Mouse (Mus musculus) retina, embryonic 14.5 days (tissue): ENCODE measurements around the gene Vstm2a.
A peak's percentile ranks its signal among the peaks of the same experiment; 100 is the strongest.

ENCODE experiments used
- DNase-seq: peaks from one replicate; pipeline ENCODE4 v3.0.0-alpha.2; 2015; ENCODE audit warnings: low spot score

The Vstm2a gene

DNA sequence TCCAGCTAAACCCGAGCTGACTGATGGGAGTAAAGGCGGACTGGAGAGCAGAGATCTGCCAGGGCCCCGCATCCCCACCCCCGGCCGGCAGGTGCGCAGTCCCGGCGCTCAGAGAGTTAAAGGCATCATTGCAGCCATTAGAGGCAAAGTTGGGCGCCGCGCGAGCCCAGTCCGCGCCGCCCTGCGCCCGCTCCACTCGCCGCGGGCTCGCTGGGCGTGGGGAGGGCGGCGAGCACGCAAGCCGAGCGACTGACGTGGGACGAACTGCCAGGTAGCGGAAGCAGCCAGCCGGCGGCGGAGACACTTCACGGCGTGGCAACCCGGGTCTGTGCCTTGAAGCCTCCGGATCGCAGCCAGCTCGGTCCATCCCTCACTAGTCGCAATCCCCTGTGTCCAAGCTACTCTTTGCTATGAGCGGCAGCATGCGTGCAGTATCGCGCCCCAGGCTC is at the start of gene Vstm2a:
Gene Vstm2a (plus strand): TSS at position 252 of the 449 bp plus-strand sequence.
- peak; percentile 71 for DNase-seq

GRCm38 (mm10) chr11:16257011-16257410 is 513 bp upstream of the Vstm2a start:
- DNase-seq: no peak

- peak; percentile 14 for DNase-seq
Measured at GRCm38 (mm10) chr11:16258300-16258699, 776 bp downstream of the Vstm2a start.

DNA sequence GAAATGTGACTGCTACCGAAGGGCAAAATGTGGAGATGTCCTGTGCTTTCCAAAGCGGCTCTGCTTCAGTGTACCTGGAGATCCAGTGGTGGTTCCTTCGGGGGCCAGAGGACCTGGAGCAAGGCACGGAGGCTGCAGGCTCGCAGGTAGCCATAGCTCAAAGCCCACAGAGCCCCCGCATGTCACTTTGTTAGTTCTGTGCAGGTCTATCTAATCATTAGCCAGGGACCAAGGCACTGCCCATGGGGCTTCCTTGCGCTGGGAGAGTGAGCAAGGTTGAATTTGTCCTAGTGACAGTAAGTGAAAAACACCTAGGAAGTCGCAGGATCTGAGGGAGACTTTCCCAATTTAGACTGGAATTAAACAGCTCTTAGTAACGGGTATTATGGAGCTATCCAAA is 2.4 kb downstream of the Vstm2a start:
- DNase-seq: peak; percentile 2

- DNase-seq: peak; percentile 91
Measured at GRCm38 (mm10) chr11:16260764-16261578, 3.4 kb downstream of the Vstm2a start.

GRCm38 (mm10) chr11:16268396-16268795 is 10.9 kb downstream of the Vstm2a start:
- no peak for DNase-seq

GRCm38 (mm10) chr11:16290381-16290780 is 32.9 kb downstream of the Vstm2a start:
- DNase-seq: no peak

- no peak for DNase-seq
Measured at GRCm38 (mm10) chr11:16292960-16293359, 35.4 kb downstream of the Vstm2a start.

DNA sequence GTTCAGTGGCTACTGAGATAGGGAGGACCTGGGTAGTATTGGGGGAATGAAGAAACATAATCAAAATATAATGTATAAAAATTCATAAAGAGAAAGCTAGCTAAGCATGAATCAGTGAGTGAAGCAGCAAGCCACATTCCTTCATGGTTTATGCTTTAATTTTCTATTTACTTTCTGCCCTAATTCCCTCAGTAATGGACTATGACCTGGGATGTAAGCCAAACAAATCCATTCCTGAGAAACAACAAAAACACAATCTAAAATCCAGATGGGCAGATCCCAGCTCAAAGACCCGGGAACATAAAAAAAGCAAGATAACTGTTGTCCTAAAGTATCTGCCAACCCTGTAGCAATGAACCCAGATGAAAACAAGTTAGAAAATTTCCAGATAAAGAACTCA is 39.0 kb downstream of the Vstm2a start:
- DNase-seq: no peak

- no peak for DNase-seq
Measured at GRCm38 (mm10) chr11:16299492-16299891, 42.0 kb downstream of the Vstm2a start.

- DNase-seq: no peak
Measured at GRCm38 (mm10) chr11:16299960-16300359, 42.4 kb downstream of the Vstm2a start.

DNA sequence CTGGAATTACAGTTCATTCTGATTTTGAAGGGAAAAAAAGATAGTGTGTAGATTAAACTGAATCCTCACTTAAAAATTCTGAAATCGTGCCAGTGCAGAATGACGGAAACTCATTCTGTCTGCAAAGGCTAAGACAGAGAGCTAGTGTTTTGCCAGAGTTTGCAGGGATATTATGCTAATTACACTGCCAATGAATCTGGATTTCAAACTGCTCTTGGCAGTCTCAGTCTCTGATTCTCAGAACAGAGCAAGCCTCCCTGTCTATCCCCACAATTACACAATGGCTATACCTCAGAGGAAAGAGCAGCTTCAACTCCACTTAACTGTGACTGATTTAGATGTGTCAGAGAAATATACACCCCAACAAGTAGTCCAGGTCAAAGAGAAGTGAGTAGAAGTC is 43.2 kb downstream of the Vstm2a start:
- DNase-seq: no peak

DNA sequence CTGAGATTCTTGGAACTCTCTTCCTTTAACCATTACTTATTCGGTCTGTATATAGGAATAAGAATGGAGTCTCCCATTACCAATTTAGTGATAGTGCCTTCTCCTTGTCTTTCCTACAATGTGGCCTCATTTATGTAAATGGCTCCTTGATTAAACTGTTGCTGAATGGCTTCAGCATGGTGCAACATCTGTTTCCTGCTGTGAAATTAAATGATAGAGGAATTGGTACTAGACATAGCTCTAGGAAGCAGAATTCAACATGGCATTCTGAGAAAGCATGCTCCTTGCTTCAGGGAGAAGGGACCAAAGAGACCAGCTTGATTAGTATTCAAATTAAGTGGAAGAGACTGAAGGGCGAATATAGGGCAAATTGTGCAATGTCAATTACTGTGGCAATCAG is 57.6 kb downstream of the Vstm2a start:
- DNase-seq: no peak

GRCm38 (mm10) chr11:16345179-16345578 is 87.7 kb downstream of the Vstm2a start:
- DNase-seq: no peak

DNA sequence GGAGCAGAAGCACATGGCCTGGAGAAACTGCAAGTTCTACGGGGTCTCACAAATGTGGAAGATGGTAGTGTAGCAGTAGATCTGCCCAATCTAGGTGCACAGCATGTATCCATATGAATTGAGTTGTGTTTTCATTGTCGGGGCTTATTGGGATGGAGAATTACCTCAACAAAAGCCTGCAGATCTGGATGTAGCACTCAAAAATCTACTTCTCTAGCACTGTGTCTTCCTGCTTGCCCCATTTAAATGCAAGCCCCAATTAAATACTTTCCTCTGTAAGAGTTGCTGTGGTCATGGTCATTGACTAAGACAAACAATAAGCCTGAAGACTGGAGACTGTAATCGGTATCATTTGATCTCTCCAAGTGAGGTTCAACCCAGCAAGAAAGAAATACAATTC is 88.2 kb downstream of the Vstm2a start:
- DNase-seq: no peak

- DNase-seq: no peak
Measured at GRCm38 (mm10) chr11:16351915-16352314, 94.4 kb downstream of the Vstm2a start.

DNA sequence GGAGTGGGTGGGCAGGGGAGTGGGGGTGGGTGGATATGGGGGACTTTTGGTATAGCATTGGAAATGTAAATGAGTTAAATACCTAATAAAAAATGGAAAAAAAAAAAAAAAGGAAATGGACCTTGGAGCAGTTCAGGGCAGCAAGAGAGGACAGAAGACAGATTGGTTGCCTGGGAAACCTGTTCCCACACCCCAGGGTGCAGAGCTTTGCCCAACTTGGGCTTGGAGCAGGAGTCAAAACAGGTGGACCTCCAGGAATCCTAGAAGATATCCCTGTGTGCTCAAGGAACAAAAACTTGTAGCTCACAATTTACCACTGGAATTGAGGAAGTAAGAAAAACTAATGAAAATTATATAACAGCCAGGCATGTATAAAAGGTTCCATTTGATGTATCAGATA is 96.8 kb downstream of the Vstm2a start:
- DNase-seq: no peak

DNA sequence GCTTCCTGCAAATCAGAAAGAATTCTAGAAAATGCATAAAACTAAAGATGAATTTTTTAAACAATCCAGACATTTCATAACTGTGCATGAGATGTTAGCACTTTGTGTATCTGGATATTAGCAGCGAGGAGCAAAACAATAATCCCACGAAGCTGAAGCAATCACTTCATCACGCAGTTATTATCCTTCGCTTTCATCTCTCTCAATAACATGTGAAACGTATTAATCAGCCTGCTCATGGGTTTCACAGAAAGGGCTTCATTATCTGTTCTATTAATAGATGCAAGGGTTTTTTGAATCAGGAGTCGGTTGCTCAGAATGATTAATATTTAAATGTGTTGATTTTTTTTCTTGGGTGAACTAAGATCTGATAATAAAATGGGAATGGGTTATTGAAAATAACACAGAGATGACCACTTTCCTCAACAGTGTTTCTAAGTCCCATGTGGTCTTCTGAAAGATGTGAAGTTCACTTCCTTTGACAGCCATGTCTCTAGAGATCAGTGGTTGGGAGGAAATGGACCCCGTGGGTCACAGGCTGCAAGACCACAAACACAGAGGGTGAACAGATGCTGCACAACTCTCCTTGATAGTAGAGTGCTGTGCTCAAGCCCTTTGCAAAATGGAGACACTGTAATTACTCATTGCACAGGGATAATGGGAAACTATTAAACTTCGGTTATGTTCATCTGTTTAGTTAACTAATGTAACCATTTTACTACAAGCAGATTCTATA is 109.5 kb downstream of the Vstm2a start:
- peak; percentile 42 for DNase-seq

- peak; percentile 29 for DNase-seq
Measured at GRCm38 (mm10) chr11:16403627-16404026, 146.1 kb downstream of the Vstm2a start.

DNA sequence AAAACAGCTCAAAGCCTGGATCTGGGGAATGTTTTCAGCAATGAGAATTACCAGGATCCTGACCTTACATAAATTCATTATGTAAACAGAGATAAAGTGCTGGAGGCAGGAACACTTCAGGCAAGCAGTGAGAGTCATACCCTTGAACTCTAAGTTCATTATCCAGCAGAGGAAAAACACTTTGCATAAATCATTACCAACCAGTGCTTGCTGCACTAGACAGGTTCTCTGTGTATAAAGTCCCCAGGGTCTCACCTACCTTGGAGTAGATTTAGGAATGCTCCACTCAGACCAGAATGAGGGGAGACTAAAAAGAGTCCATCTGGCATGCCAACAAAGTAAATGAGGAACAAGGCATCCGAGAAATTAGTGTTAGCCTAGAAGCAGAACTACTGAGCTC is 154.2 kb downstream of the Vstm2a start:
- DNase-seq: no peak

GRCm38 (mm10) chr11:16412609-16413008 is 155.1 kb downstream of the Vstm2a start:
- DNase-seq: peak; percentile 88

DNA sequence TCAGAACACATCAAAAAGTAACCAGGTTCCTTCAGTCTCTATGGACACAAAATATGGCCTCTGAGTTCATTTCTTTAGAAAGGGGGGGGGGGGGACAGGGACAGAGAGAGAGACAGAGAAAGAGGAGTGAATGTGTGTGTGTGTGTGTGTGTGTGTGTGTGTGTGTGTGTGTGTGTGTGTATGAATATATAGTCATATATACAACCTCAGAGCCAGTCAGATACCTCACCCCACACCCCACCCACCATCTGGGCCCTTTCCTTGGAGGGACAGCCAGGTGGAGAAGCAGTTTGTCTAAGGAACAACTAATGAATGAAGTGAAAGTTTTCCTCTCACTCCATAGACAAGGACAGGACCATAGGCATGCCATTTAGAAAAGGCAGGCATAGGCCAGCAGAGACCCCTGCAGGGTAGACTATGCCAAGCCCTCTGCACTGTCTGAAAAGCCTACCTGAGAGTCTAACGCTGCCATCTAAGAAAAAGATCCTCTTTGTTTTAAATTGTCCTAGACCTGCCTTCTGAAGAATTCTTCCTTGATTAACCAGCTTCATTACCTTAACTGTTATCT is 155.6 kb downstream of the Vstm2a start:
- DNase-seq: no peak
